26 mouse cellular contexts compared by ENCODE assay signal in genomic region chr4:105525135-105525534, GRCm38 (mm10).
A peak's percentile ranks its signal among the peaks of the same experiment; 100 is the strongest.
DNase-seq lines count a peak whose midpoint lies in the region; ATAC-seq and TF ChIP-seq lines count a peak whose summit lies in the region.
"Had no signal": no experiment of that assay in that cellular context is flagged by ENCODE, and none has a peak within 500 bp of the region (broad histone marks: within the 10 kb centered on the region; RNA-seq: fewer than 3 reads in every experiment).

No protein-coding gene starts in this region.

- H3K27ac ChIP-seq in gastrocnemius, adult 2 months, result peak overlapping the region; percentile 20; the same call in 1 of the 2 replicates
- H3K27ac ChIP-seq in lung, embryonic 14.5 days (ENCODE audit: low read depth), result no peak overlapping the region
- H3K27ac ChIP-seq in forebrain, embryonic 13.5 days, result no peak overlapping the region
- H3K27ac ChIP-seq: forebrain, embryonic 10.5 days; heart, adult 2 months; hindbrain, embryonic 10.5 days; hindbrain, embryonic 13.5 days had no signal

- H3K9ac ChIP-seq in lung, embryonic 14.5 days, result no peak overlapping the region
- no peak overlapping the region for H3K9ac ChIP-seq in forebrain, embryonic 13.5 days
- H3K9ac ChIP-seq: forebrain, postnatal 0 days; hindbrain, embryonic 13.5 days had no signal

- 42% methylated on average over 2 of the region's 2 CpGs for WGBS in lung, embryonic 14.5 days
- WGBS in large intestine, adult 2 months, result 25% methylated on average over 2 of the region's 2 CpGs
- 76% methylated on average over 2 of the region's 2 CpGs for WGBS in forebrain, embryonic 13.5 days

- H3K4me3 ChIP-seq in gastrocnemius, adult 2 months, result no peak overlapping the region; the same call in 1 of the 2 replicates
- H3K4me3 ChIP-seq in lung, embryonic 14.5 days (ENCODE audit: low read depth, low read length), result no peak overlapping the region
- no peak overlapping the region for H3K4me3 ChIP-seq in forebrain, embryonic 13.5 days
- H3K4me3 ChIP-seq: forebrain, embryonic 10.5 days; heart, adult 2 months; hindbrain, embryonic 10.5 days; hindbrain, embryonic 13.5 days had no signal

- no peaks in the 10 kb centered on the region for H3K4me1 ChIP-seq in lung, embryonic 14.5 days (ENCODE audit: insufficient read depth)
- H3K4me1 ChIP-seq in forebrain, embryonic 13.5 days, result no peaks in the 10 kb centered on the region
- H3K4me1 ChIP-seq: forebrain, embryonic 10.5 days; hindbrain, embryonic 10.5 days; hindbrain, embryonic 13.5 days had no signal

- intact Hi-C loops in gastrocnemius, adult 2 months (cut with DNase I), result no loop called here
- intact Hi-C loops in gastrocnemius, postnatal 14 days (cut with DNase I; ENCODE audit: low total_unique reads), result no loop called here

- no peak overlapping the region for H3K4me2 ChIP-seq in lung, embryonic 14.5 days
- H3K4me2 ChIP-seq in forebrain, embryonic 13.5 days, result no peak overlapping the region
- H3K4me2 ChIP-seq: heart, embryonic 11.5 days; hindbrain, embryonic 13.5 days had no signal

- H3K27me3 ChIP-seq in lung, embryonic 14.5 days (ENCODE audit: insufficient read depth, low read length), result no peaks in the 10 kb centered on the region
- no peaks in the 10 kb centered on the region for H3K27me3 ChIP-seq in forebrain, embryonic 13.5 days
- H3K27me3 ChIP-seq: hindbrain, embryonic 13.5 days had no signal

- no peak for ATAC-seq in lung, embryonic 14.5 days (ENCODE audit: insufficient read depth)
- ATAC-seq in forebrain, embryonic 13.5 days, result no peak
- ATAC-seq: forebrain, embryonic 14.5 days; forebrain, postnatal 0 days; hindbrain, embryonic 16.5 days had no signal

- no peaks in the 10 kb centered on the region for H3K36me3 ChIP-seq in lung, embryonic 14.5 days (ENCODE audit: insufficient read depth)
- H3K36me3 ChIP-seq in forebrain, embryonic 13.5 days (ENCODE audit: poor library complexity, severe bottlenecking), result no peaks in the 10 kb centered on the region
- H3K36me3 ChIP-seq: forebrain, embryonic 10.5 days; G1E; hindbrain, embryonic 10.5 days; hindbrain, embryonic 13.5 days had no signal

- no peaks in the 10 kb centered on the region for H3K9me3 ChIP-seq in lung, embryonic 14.5 days (ENCODE audit: low read depth, low read length)
- H3K9me3 ChIP-seq in forebrain, embryonic 13.5 days (replicated peaks), result no peaks in the 10 kb centered on the region
- H3K9me3 ChIP-seq: forebrain, embryonic 10.5 days; hindbrain, embryonic 10.5 days; hindbrain, embryonic 13.5 days had no signal

- no peak for DNase-seq in gastrocnemius, adult 2 months
- DNase-seq in gastrocnemius, postnatal 14 days, result no peak
- DNase-seq in lung, embryonic 14.5 days, result peak; percentile 22
- no peak for DNase-seq in lung, postnatal 10 days
- peak; percentile 14 for DNase-seq in 3T3-L1 (ENCODE audit: low read depth, low spot score)
- DNase-seq in large intestine, adult 2 months (ENCODE audit: low read depth, low spot score), result peak; percentile 19
- no peak for DNase-seq in spleen, postnatal 10 days (ENCODE audit: low spot score in 2 of 2)
- DNase-seq: adrenal gland, adult 2 months; adrenal gland, postnatal 25 days; B cell, adult 2 months; cerebellum, adult 18-20 months; cerebellum, adult 9-10 months; cerebellum, postnatal 14 days; forebrain, postnatal 0 days; gastrocnemius, postnatal 36 days; heart, adult 2 months; heart, postnatal 10 days; heart, postnatal 36 days had no signal

- no peak for TF ChIP-seq CTCF in gastrocnemius, adult 2 months (IDR thresholded peaks at IDR 0.05)
- no peak for TF ChIP-seq CTCF in lung, embryonic 14.5 days (IDR thresholded peaks at IDR 0.05; ENCODE audit: low read depth)

Comparison
In these comparisons a context has a peak if more than half of its experiments do, and no peak if none do; other contexts are left out.
1. DNase-seq: peak in lung, embryonic 14.5 days (single experiment), 3T3-L1 (single experiment) and large intestine, adult 2 months (single experiment); none in gastrocnemius, adult 2 months (single experiment), gastrocnemius, postnatal 14 days (single experiment), lung, postnatal 10 days (single experiment) and spleen, postnatal 10 days (0 of 2).